Mouse (Mus musculus) ES-E14 (cell line): Measurements from ENCODE around the gene Slc35e3. TPM values are rescaled to one million over a fixed set of nuclear protein-coding genes. Genes with fewer than 3 reads are reported as not detected.

ENCODE experiments used
- DNase-seq: peaks from one replicate; pipeline ENCODE4 v3.0.0-alpha.2; 2013; ENCODE audit warnings: low read depth, low spot score
- H3K27ac ChIP-seq: 2 replicates; pipeline ENCODE4 v1.5.1; 2012; ENCODE audit warnings: low read depth, mild to moderate bottlenecking, low read length, moderate library complexity, mixed read lengths; ENCODE audit not compliant: poor library complexity, insufficient read depth, severe bottlenecking
- H3K36me3 ChIP-seq: 2 replicates; pipeline ENCODE4 v1.6.1; 2012; ENCODE audit warnings: mild to moderate bottlenecking, low read length, moderate library complexity, mixed read lengths; ENCODE audit not compliant: control insufficient read depth, poor library complexity, insufficient read depth, severe bottlenecking
- H3K4me1 ChIP-seq, 2 experiments: fragments of 150-350 bp in 1 of 2; sonication (generic) in 1 of 2; 2 replicates each; pipeline ENCODE4 v1.6.1; 2012; ENCODE audit warnings: low read length in 2 of 2, mild to moderate bottlenecking in 1 of 2, mixed read lengths in 1 of 2; ENCODE audit not compliant: control insufficient read depth in 2 of 2, insufficient read depth in 2 of 2, poor library complexity in 1 of 2
- H3K4me3 ChIP-seq, 2 experiments: fragments of 150-350 bp in 1 of 2; sonication (generic) in 1 of 2; 2 replicates each; pipeline ENCODE4 v1.5.1; 2012; ENCODE audit warnings: low read length in 2 of 2, low read depth in 1 of 2, mild to moderate bottlenecking in 1 of 2, mixed read lengths in 1 of 2; ENCODE audit not compliant: insufficient read depth in 1 of 2, poor library complexity in 1 of 2, severe bottlenecking in 1 of 2
- H3K9ac ChIP-seq: 2 replicates; pipeline ENCODE4 v1.6.1; 2012; ENCODE audit warnings: low read depth, mild to moderate bottlenecking, low read length, mixed read lengths; ENCODE audit not compliant: poor library complexity, insufficient read depth, severe bottlenecking
- H3K9me3 ChIP-seq: fragments of 150-350 bp; sonication (generic); 2 replicates; pipeline ENCODE4 v1.6.1; 2012; ENCODE audit warnings: low read depth, mild to moderate bottlenecking, low read length; ENCODE audit not compliant: control insufficient read depth, insufficient read depth
- CHD2 ChIP-seq: IDR thresholded peaks from 2 replicates; pipeline ENCODE4 v1.6.1; 2014; ENCODE audit warnings: mild to moderate bottlenecking, low read depth, low read length, inconsistent platforms
- HCFC1 ChIP-seq: IDR thresholded peaks from 2 replicates; pipeline ENCODE4 v1.6.1; 2012; ENCODE audit warnings: low read length, inconsistent platforms, borderline replicate concordance; ENCODE audit not compliant: insufficient read depth
- MAFK ChIP-seq: IDR thresholded peaks from 2 replicates; pipeline ENCODE4 v1.6.1; 2014; ENCODE audit warnings: mild to moderate bottlenecking, low read depth, low read length, inconsistent platforms; ENCODE audit not compliant: insufficient read depth
- ZC3H11A ChIP-seq: IDR thresholded peaks from 2 replicates; pipeline ENCODE4 v1.6.1; 2012; ENCODE audit warnings: low read depth, mild to moderate bottlenecking, inconsistent platforms, low read length, borderline replicate concordance
- ZNF384 ChIP-seq: IDR thresholded peaks from 2 replicates; pipeline ENCODE4 v1.6.1; 2012; ENCODE audit warnings: low read depth, low read length, inconsistent platforms
- in situ Hi-C, 2 experiments: fragments of 600-800 bp; cut with MboI; formaldehyde crosslinking; loops; one replicate each; pipeline ENCODE4 v1.15.1; 2025; ENCODE audit warnings: low sequenced_read_pairs in 2 of 2, inconsistent platforms in 1 of 2; ENCODE audit not compliant: unreplicated experiment in 2 of 2
- total RNA-seq: library from RNA; depleted of rRNA; stranded (reverse); fragments of 300-350 nt; gene quantifications from 2 replicates; pipeline ENCODE4 v1.2.3, GENCODE M21; 2012

The Slc35e3 gene
- total RNA-seq, 1 experiment, result 16.3 TPM

DNA sequence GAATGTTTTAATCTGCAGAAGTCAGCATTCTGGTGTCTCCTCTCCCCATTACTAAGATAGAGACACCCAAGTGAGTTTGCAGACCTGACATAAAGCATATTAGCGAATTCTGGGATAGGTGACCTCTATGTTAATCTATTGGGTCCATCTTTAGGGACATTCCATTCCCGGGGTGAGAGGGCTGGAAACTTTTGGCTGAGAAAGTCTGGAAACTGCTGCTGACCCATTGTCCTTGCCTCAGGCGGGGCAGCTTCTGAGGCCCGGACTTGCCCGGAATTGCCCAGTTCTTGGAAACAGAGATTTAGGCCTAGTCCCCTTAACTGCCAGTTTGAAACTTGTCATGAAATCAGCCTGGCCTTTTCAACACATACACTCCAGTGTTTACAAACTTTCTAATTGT is 34.8 kb downstream of the Slc35e3 start:
- peak overlapping the region; percentile 62 to 77; a peak in 3 of 4 replicates for H3K4me3 ChIP-seq
- in situ Hi-C loops, result no loop called here
- H3K9me3 ChIP-seq, result no peaks in the 10 kb centered on the region
- H3K9ac ChIP-seq, result peak overlapping the region; percentile 60
- H3K36me3 ChIP-seq, result peaks cover 8% of the 10 kb centered on the region
- peaks cover under 1 to 9% of the 10 kb centered on the region in 2 experiments; a peak in 2 of 4 replicates for H3K4me1 ChIP-seq
- no peak for DNase-seq
- peak overlapping the region; percentile 78; the same call in 1 of the 2 replicates for H3K27ac ChIP-seq
- TF ChIP-seq MAFK (no peak), HCFC1 (no peak), ZC3H11A (no peak), CHD2 (no peak), ZNF384 (no peak)

GRCm38 (mm10) chr10:117710604-117711141 is 35.5 kb downstream of the Slc35e3 start, which contains the start of gene Mdm2:
Gene Mdm2 (minus strand): TSS chr10:117710758.
- H3K4me3 ChIP-seq, result peak within 1 kb of the TSS; percentile 77 to 98
- no peaks in the 10 kb centered on the region for H3K9me3 ChIP-seq
- in situ Hi-C loops, result no loop called here
- H3K4me1 ChIP-seq, result peaks cover 0 to 7% of the 10 kb centered on the region in 2 experiments; a peak in 2 of 4 replicates
- H3K36me3 ChIP-seq, result peaks cover 8% of the 10 kb centered on the region
- TF ChIP-seq HCFC1 (0 out of 2 replicates have a peak, but pooled peaks have one; percentile 44), MAFK (no peak)
- peak within 1 kb of the TSS; percentile 99 for H3K9ac ChIP-seq
- peak; percentile 85 for DNase-seq
- peak within 1 kb of the TSS; percentile 98 for H3K27ac ChIP-seq

- in situ Hi-C loops, result no loop called here
- peak overlapping the region; percentile 77 to 98 for H3K4me3 ChIP-seq
- H3K9ac ChIP-seq, result peak overlapping the region; percentile 99
- H3K36me3 ChIP-seq, result peaks cover 11% of the 10 kb centered on the region
- H3K9me3 ChIP-seq, result no peaks in the 10 kb centered on the region
- peak overlapping the region; percentile 98 for H3K27ac ChIP-seq
- peaks cover 0 to 7% of the 10 kb centered on the region in 2 experiments; a peak in 2 of 4 replicates for H3K4me1 ChIP-seq
- DNase-seq, result peak; percentile 69
- TF ChIP-seq ZNF384 (no peak), CHD2 (no peak), ZC3H11A (0 out of 2 replicates have a peak, but pooled peaks have one; percentile 6), HCFC1 (no peak), MAFK (peak; percentile 65; the same call in 1 of the 2 replicates)
These were observed 36.1 kb downstream of the Slc35e3 start for GRCm38 (mm10) chr10:117709930-117710603.

- no peaks in the 10 kb centered on the region for H3K9me3 ChIP-seq
- H3K27ac ChIP-seq, result peak overlapping the region; percentile 98; the same call in 1 of the 2 replicates
- DNase-seq, result no peak
- no peak for TF ChIP-seq MAFK
- TF ChIP-seq ZNF384, result no peak
- TF ChIP-seq CHD2, result no peak
- no peak for TF ChIP-seq HCFC1
- no peak for TF ChIP-seq ZC3H11A
- H3K4me1 ChIP-seq, result peaks cover 0 to 7% of the 10 kb centered on the region in 2 experiments; a peak in 2 of 4 replicates
- in situ Hi-C loops, result no loop called here
- peaks cover 13% of the 10 kb centered on the region for H3K36me3 ChIP-seq
- peak overlapping the region; percentile 77 to 98 for H3K4me3 ChIP-seq
- H3K9ac ChIP-seq, result peak overlapping the region; percentile 99; the same call in 1 of the 2 replicates
These were observed 36.8 kb downstream of the Slc35e3 start for GRCm38 (mm10) chr10:117709326-117709830.
